Mouse (Mus musculus): ENCODE measurements at regions not wholly inside any gene's neighbourhood (a gene's known extent, or its start where the extent isn't known, plus 50 kb on each side); places are given as distances from the start of the nearest gene placed in this dataset.
"Not testable (repeated sequence)": the region's sequence is repeated elsewhere in the genome, so short reads cannot be mapped to it uniquely, and the experiment has no call there.

DNA sequence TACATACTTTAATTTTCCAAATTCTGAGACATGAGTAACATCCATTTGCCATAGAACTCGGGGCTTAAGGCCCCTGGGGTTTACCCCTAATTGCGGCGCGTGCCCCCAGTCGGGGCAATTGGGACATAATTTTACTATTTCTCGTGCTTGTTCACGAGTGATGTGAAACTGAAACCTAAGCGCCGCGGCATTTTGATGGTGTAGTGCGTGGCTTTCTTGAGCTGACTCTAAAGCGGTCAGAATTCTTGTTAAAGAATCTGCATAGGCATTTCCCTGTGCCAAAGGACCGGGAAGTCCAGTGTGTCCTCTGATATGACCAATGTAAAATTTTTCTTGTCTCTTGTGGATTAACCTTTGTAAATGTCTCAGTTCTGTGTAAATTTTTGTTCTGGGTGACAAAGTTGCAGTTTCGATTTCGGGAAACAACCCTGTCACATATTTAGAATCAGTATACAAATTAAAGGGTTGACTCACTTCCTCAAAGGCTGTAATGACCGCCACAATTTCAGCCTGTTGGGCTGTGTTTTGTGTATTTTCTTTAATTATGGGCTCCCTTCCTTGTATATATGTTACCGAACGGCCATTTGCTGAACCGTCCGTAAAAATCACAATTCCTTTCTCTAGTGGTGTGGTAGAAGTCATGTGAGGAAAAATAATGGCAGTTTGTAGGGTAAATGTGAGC lies 1037.6 kb upstream of the Sel1l start:
- not testable (repeated sequence) for DNase-seq (ENCODE audit: low spot score in 2 of 2)

DNA sequence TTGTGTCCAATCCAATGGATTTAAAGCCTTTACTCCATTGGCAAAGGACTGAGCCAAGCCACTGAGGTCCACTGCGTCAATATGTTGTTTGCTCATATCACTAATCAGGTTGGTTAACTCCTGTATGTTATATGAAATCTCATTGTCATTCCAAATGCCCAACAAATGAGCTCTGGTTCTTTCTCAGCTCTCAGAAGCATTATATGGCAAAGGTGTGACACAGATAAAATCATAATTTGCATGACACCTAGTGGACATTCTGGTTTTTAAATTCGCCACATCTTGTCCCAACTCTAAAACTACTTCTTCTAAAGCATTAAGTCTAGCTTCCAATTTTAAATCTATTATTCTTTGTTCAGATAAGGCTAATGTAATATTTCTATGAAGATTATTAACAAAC lies 1035.1 kb upstream of the Sel1l start:
- DNase-seq (ENCODE audit: low spot score in 2 of 2) = not testable (repeated sequence)

DNA sequence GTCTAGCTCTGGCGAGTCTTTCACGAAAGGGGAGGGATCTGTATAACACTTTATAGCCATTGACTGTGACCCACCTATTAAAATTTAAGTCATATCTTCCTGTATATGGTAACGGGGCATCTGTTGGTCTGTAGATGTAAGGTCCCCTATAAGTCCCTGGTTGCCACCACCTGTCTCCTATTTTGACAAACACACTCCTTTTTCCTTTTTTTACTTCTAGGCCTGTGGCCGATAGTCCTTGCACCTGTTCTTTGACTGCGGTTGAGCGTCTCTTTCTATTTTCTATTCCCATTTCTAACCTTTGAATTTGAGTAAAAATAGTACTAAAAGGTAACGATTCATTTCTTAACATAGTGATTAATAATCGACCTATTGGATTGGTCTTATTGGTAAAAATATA lies 1034.1 kb upstream of the Sel1l start:
- DNase-seq (ENCODE audit: low spot score in 2 of 2) = not testable (repeated sequence)

DNA sequence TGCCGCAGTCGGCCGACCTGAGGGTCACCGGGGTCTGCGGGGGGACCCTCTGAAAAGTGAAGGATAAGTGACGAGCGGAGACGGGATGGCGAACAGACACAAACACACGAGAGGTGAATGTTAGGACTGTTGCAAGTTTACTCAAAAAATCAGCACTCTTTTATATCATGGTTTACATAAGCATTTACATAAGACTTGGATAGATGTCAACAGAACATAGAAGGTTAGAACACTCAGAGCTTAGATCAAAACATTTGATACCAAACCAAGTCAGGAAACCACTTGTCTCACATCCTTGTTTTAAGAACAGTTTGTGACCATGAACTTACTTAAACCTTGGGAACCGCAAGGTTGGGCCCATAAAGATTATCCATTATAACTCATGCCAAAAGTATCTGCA lies 1033.6 kb upstream of the Sel1l start:
- not testable (repeated sequence) for DNase-seq (ENCODE audit: low spot score in 2 of 2)

DNA sequence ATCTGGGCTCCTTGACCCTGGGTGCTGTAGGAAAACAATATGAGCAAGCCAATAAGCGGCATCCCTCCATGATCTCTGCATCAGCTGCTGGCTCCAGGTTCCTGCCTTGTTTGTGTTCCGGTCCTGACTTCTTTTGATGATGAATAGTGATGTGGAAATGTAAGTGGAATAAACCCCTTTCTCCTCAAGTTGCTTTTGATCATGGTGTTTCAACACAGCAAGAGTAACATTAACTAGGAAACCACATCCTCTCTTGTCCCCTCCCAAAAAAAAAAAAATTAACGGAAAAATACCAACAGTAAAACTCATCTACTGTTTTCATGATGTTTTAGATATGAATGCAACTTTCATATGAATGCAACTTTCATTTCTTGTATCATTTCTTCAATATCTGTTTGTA lies 1024.6 kb upstream of the Sel1l start:
- DNase-seq (ENCODE audit: low spot score in 2 of 2) = no peak

DNA sequence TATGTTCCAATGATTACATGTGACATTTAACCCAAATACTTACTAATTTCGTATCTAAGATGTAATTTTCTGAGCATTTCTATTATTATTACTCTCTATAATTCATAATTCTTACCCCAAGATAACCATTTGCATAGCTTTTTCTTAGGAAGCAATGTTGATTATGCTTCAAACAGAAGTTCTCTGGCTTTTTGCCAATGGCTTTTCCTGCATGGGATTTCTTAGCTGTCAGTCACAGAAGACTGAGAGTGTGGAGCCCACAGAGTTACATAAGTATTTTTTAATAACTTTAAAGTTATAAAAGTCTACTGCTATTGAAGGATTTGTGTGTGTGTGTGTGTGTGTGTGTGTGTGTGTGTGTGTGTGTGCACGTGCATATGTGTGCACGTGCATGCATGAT lies 1020.4 kb upstream of the Sel1l start:
- no peak for DNase-seq (ENCODE audit: low spot score in 2 of 2)

DNA sequence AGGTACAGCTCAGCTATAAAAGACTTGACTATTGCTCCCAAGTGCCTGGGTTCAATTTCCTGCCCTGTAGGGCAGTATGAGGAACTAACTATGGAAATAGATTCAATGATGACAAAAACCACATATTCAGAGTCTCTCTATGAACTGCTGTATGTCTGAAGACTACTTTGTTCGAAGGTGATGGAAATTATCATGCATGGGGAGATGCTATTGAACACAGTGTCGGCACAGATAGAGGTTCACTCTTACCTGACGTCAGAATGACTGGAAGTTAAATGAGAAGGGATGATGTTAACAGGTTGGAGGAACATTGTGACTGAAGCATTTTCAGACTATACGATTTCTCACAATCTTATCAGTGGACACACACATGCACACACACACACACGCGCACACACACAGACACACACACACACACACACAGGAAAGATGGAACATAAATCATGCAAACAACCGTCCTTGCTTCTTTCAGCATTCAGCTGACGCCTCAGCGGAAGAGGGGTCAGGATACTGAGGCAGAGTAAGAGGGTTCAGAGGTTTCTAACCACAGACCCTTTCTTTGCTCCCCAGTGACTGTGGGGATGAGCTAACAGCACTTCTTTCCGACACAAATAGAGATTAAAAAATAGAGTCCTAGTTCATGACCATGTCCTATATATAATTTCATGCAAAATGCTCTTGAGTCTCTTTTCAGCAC lies 974.3 kb upstream of the Sel1l start:
- DNase-seq (ENCODE audit: low spot score in 2 of 2) = no peak

DNA sequence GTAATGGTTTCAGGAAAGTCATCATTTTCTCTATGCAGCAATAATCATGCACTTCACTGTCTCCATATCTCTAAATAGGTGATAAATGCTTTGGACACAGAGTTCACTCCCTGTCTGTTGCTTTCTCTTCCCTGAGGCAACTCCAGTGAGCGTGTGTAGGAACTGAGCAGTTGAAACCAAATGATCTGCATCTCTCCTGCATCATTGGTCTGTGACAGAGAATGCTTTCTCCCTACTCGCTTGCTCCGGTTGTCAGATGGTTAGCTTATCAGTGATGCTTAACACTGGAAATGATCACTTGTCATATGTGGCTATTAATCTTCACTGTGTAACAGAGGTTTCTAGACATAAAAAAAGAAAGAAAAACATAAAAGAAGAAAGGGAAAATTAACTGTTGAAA lies 969.7 kb upstream of the Sel1l start:
- no peak for DNase-seq (ENCODE audit: low spot score in 2 of 2)

DNA sequence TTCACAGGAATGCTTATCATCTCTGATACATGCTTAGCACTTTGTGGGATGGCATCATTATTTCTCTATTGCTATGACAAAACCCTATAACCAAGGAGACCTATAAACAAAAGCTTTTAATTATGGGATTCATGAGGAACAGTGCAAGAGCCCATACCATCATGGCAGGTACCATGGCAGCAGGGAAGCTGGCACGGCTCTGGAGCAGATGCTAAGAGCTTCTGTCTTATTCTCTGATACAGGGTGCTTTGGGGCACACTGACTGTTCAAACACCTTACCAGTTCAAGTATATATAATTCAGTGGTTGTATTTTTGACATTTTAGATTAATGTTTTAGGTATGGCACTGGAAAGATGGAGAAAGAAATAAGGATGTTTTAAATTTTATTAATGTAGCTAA lies 952.2 kb upstream of the Sel1l start:
- no peak for DNase-seq (ENCODE audit: low spot score in 2 of 2)

DNA sequence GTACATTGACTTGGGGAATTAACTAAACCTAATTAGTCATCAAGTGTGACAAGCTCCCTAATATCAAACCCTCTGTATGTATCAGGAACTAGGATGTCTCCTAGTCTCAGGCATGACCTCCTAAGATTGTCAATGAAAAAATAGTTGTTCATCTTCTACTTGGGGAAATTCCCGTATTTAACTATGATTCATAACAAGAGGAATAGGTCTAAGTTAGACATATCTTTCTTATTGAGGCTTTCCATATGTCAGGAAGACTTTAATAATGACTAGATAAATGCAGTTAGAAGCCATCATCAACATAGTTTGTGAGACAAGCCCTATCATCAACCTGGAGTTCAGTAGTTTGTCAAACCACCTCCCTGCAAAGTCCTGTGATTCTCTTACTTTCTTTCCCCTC lies 934.4 kb upstream of the Sel1l start:
- DNase-seq (ENCODE audit: low spot score in 2 of 2) = no peak

DNA sequence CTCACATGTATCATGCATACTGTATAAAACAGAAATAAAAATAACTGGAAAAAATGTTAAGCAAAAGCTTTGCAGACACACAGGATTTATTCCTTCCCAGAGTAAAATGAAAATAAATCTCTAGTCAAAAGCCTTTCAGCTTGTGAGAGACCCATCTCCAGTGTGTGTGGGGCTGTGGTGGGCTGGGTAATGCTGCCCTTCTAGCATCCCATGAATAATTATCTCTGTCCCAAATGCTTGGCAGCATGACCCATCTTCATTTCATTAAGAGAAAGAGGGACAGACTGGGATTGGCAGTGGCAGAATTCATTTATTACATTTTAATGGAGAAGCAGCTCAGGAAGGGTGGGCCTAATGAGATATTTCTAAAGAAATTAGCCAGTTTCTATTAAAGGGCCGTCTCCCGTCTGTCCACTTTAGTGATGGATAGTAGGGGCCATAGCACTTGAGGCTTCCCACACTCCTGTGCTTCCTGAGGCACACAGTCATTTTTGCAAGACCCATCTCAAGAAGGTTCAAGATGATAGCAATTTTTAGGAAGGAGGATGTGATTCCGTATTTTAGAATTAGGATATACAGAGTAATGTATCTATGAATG lies 930.8 kb upstream of the Sel1l start:
- DNase-seq (ENCODE audit: low spot score in 2 of 2) = no peak

DNA sequence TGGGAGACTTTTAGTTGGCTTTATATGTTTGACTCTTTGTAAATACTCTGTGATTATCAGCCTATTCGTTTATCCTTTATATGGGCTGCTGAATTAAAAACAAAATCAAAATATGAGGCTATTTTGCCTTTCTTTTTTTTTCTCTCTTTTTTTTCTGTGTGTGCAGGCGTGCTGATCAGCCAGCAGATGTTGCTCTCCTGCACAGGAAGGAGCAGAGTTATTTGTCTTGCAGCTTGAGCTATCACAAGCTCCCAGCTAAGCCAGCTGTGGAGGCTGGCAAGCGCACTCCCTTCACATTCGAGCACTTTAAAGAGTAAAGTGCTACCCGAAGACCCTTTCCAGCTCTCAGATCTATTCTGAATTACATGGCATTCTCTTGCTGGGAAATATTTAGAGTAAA lies 926.7 kb upstream of the Sel1l start:
- no peak for DNase-seq (ENCODE audit: low spot score in 2 of 2)

DNA sequence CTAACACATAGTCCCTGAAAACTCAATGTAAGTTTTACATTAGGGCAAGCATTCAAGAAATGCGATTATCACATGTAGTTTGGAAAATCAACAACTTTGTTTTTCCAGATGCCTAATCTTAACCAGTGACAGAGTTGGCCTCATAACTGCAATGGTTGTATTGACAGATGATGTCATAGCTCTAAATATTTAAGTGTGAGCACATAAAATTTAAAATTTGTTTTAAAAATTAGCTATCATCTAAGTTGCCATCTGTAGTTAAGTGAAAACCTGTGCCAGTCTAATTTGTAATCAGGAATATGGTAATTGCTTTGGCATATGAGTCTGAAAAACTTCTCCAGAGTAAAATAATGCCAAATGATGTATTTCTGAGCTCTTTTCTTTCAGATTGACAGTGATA lies 899.6 kb upstream of the Sel1l start:
- DNase-seq (ENCODE audit: low spot score in 2 of 2) = no peak

DNA sequence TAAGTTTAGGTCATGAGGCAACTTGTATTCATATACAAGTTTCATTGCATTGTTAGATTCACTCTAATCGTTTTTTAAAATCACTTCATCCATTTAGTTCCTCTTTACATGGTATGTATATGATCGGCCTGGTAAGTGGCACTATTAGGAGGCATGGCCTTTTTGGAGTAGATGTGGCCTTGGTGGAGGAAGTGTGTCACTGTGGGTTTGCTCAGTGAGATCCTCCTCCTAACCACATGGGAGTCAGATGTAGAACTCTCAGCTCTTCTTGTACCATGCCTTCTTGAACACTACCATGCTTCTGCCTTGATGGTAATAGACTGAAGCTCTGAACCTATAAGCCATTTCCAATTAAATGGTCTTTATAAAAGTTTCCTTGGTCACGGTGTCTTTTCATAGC lies 891.9 kb upstream of the Sel1l start:
- no peak for DNase-seq (ENCODE audit: low spot score in 2 of 2)

DNA sequence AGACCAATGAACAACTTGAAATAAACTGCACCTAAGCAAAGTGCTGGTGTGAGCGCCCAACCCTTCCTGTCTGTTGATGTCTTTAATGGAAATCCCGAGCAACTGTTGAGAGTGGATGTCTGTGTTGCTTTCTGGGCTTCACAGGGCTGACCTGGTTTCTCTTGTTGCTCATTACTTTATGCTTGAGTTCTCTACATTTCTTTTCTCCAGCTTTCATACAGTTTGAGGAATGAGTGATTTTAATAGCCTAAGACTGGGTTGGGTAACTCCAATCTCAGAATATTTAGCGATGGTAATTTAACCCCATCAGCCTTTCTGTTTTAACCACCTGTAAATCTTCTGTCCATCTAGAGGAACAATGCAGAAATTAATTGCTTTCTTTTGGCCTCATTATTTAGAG lies 890.2 kb upstream of the Sel1l start:
- DNase-seq (ENCODE audit: low spot score in 2 of 2) = no peak

DNA sequence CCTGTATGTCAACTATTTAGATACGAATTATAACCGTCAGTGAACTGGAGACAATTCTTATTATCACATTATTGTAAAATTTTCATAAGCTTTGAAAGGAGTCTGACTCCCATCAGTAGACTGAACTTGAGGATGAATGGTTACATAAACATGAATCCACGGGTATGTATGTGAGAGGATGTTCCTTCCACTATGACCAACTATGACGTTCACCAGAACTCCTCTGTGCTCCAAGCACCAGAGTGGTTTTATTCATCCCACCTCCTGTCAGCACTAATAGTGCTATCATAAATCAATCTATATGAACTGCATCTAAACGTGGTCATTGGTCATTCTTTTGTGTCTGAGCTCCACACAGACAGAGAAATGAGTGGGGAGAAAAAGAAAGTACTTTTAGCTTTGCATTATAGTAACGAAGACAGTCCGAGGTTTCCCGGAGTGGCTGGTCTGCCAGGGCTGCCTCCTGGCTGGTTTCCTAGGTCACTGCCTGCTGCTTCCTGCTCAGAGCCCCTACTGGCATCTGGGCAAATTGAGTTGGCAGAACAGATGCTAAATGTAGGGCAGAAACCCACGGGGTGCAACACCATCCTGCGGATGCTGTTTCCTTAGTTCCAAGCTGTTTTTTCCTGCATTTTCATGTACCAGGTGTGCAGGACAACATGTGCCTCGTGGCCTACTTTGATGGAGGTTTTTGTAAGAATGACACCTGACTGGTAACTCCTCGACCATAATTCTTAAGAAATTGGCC lies 888.8 kb upstream of the Sel1l start:
- no peak for DNase-seq (ENCODE audit: low spot score in 2 of 2)

DNA sequence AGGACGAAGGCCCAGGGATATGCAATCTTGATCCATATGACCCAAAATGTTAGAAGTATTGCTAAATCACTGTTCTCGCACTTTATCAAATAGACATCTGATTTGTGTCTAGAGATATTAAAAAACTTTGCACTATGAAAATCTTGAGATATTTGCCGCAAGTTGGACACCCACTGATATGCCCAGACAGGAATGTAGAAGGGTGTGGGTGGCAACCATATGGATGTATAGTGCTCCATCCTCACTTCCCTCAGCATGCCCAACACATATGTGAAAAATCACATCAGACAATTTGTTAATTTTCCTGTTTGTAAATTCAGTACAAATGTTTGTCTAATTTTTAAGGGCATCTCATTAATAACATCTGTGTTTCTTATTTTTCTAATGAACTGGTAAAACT lies 874.1 kb upstream of the Sel1l start:
- DNase-seq (ENCODE audit: low spot score in 2 of 2) = no peak

DNA sequence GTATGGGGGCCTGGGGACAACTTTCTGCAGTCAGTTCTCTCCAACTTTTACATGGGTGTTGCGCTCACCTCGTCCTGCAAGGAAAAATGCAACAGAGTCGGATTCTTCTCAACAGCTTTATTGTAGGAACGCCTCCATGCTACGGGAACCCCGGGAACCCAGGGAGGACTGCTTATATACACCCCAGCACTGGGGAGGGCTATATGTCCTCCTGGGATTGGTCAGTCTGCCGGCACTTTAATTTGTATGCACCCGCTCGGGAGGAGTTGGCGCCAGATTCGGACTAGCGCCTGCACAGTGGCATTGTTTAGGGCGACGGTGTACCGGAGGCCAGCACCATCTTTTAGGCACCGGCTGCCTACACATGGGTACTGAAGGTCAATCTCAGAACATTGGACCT lies 864.5 kb upstream of the Sel1l start:
- DNase-seq (ENCODE audit: low spot score in 2 of 2) = no peak

DNA sequence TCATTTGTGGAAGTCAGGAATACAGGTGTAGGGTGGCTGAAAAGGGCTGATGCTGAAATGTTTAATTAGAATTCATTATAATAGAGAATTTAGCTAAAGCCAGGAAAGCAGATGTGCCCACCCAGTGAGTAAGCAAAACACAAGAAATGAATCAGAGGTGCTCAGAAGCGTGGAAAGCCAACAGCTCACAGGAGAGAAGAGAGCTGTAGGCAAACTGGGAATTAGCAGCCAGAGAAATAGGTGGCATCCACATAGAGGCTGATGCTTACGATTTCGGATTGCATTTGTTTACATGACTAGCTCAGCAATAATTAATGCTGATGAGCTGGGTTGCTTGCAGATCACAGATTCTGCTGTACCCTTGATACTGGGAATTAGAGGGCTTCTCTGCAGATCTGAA lies 859.5 kb upstream of the Sel1l start:
- DNase-seq (ENCODE audit: low spot score in 2 of 2) = no peak

DNA sequence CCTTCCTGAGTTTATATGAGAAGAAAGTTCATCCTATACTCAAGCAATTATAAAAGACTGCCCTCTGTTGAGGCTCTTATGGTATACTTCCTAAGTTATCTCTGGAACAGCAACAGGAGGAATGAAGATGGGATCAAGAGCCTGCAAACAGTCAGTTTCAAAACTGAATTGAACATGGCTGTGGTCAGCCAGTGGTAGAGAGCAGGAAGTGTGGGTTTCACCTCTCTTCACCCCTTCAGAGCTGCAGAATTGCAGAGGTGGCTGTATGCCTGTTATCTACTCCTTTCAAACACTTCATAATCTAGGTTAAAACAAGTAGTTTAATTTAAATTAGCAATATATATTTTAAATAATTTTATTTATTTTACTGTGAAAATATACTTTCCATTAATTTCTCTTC lies 854.8 kb upstream of the Sel1l start:
- DNase-seq (ENCODE audit: low spot score in 2 of 2) = no peak

DNA sequence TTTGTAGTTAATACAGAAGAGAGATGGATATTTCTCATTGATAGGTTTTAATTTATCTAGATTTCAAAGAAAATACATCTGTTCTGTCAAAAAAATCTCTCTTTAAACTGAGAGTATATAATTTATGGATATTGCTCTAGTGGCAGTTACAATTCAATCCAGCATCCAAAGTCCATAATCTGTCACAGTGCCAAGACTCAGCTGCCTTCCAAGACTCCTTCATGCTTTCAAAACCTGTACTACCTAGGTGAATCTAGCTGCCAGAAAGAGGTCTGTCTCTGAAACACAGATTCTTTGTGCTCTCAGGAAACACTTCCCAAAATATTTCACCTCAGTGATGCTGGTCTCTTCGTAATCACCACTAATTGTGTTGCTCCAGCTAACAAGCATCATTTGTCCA lies 844.0 kb upstream of the Sel1l start:
- DNase-seq (ENCODE audit: low spot score in 2 of 2) = no peak

DNA sequence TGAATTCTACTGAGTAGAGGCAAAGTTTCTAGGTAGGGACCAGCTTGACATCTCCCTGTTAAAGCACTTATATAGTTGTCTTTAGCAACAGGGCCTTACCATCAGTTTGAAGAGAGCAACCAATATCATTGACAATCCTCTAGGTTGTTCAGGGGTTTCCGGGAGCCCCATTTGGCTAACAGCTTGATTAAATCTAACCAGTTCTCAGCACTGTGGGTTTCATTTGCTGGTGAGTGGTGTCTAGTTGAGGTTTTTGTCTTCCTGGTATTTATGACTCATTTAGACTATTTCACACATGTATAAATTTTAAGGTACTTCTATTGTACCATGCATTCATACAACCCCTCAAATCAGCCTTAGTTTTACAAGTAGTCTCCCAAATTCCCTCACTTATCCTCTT lies 823.4 kb upstream of the Sel1l start:
- DNase-seq (ENCODE audit: low spot score in 2 of 2) = no peak

DNA sequence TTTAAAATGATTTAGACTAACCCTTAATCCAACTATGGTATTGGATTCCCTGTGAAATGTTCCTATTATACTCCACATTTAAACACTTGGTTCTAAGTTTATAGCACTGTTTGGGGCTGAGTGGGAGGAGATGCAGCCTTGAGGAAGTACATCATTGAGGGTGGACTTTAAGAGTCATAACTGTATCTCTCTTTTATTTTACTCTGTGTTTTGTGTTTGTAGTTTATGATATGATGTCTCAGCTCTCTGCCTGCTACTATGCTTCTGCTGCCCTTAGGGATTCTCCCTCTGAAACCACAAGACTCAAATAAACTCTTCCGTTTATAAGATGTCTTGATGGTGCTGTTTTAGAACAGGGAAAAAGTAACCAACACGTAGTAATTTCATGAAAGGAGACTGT lies 797.7 kb upstream of the Sel1l start:
- no peak for DNase-seq (ENCODE audit: low spot score in 2 of 2)

Data from urinary bladder, adult 18-20 months (tissue).